Mouse (Mus musculus) embryo, embryonic 11 days (tissue): ENCODE data around the gene Tgfbr3l.

Experiments used
- DNase-seq: peaks from one replicate; pipeline ENCODE4 v3.0.0-alpha.2; 2015

Tgfbr3l gene

GRCm38 (mm10) chr8:4247951-4248540 lies at the start of gene Tgfbr3l:
TSS of gene Tgfbr3l (plus strand) at chr8:4248214.
- DNase-seq = no peak

GRCm38 (mm10) chr8:4201321-4201720 lies 46.7 kb upstream of the Tgfbr3l start:
- no peak for DNase-seq

DNA sequence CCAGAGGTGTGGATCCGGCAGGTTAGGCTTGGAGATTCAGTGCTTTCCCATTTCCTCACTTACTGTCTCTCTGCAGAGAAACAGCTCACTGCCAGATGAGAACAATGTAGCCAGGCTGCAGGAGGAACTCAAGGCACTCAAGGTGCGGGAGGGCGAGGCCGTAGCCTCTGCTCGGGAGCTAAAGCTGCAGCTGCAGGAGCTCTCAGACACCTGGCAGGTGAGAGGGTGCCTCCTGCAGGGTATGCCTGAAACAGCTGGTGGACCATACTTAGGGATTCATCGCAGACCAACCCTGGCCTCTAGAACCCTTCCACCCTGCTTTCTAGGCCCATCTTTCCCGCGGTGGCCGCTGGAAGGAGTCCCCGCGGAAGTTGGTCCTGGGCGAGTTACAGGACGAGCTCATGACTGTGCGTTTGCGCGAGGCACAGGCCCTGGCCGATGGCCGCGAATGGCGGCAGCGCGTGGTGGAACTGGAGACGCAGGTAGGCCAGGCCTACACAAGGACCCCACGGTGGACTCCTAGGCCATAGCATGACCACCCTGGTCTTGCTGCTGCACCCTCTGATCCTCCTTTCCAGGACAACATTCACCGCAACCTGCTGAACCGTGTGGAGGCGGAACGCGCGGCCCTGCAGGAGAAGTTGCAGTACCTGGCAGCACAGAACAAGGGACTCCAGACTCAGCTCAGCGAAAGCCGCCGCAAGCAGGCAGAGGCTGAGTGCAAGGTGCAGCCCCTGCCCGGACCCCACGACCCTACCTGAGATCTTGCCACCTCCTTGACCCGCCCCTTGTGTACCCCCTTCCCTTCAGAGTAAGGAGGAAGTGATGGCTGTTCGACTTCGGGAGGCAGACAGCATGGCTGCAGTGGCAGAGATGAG lies 42.5 kb upstream of the Tgfbr3l start:
- peak; percentile 18 for DNase-seq

DNA sequence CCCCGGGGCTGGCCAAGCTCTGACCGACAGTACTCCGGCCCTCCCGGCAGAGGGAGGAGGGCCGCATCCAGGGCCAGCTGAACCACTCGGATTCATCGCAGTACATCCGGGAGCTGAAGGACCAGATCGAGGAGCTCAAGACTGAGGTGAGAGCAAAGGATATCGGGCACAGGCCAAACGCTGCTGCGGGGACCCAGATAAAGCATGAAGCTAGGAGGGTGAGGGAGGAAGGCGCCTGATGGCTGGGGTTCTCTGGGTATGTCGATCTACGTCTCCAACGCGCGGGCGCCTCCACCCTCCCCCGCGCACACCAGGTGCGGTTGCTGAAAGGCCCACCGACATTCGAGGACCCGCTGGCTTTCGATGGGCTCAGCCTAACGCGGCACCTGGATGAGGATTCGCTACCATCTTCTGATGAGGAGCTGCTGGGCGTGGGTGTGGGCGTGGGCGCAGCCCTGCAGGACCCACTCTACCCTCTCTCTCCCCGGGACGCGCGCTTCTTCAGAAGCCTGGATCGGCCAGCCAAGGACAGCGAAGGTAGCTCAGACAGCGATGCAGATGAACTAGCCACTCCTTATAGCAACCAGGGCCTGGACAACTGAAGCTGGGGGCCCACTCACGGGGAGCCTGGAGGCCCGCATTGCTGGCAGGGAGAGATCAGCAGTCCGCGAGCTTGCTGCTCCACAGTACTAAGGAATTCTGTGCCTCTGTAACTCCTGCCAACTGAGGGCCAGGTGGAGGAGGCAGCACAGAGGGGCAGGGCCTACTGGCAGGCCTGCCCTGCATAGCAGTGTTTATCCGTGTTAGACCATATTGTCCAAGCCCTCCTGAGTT lies 41.6 kb upstream of the Tgfbr3l start:
- peak; percentile 29 for DNase-seq

- DNase-seq = no peak
These were observed 41.0 kb upstream of the Tgfbr3l start for GRCm38 (mm10) chr8:4207016-4207350.

GRCm38 (mm10) chr8:4211097-4211496 lies 36.9 kb upstream of the Tgfbr3l start:
- no peak for DNase-seq

DNA sequence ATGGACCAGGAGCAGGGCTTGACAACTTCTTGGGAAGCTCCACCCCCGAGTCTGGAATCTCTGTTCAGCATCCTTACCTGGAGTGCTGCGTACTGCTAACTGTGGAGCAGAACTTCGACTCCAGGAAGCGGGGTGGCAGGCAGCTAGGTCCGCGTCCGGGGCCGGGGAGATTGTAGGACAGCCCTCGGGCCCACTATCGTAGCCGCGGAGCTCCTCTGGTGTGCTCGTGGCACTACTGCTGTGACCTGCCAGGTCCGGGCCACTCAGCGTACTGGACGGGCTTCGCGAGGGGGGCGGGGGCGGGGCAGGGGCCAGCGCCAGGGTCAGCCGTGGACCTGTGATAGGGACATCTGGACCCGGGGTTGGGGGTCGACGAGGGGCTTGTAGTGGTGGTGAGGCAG lies 35.2 kb upstream of the Tgfbr3l start:
- DNase-seq = peak; percentile 39

GRCm38 (mm10) chr8:4213210-4214005 lies 34.6 kb upstream of the Tgfbr3l start:
- peak; percentile 63 for DNase-seq

DNA sequence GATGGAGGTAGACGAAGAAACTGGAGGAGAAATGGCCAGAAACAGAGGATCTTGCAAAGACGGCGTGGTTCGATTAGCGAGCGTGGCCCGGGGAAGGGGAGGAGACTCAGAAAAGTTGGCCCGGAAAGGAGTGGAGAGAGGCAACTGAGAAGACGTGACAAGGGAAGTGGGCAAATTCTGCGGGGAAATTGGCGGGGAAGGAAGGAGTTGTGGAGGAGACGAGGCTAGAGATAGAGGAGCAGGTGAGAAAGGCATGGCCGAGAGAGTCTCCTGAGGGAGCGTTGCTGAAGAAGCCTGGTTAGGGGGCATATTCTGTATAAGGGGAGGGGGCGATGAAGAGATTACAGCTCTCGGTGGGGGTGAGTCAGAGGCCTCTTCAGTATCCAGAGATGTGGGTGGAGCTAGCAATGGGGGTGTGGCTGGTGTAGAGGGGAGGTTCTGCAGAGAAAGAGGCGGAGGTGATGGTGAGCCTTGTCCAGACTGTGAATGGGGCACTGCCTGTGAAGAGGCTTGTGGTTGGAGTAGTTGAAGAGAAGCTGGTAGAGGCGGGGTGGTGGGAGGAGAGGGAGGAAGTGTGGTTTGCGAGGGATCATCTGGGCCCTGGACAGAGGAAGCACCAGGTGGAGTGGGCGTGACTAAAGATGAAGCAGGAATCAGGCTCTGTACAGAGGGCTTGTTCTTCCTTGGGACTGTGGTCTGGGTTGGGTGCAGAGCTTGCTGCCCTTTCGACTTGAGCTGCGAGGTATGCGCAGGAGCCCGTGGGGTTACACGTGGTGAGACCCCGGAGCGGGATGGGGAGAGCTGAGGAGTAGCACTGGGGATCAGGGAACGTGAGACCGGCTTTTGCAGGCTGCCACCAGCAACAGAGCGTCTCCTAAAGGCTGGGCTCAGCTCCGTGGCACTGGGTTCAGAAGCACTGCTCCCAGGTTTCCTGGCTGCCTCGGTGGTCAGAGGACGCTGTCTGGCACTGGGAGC lies 33.7 kb upstream of the Tgfbr3l start:
- peak; percentile 68 for DNase-seq

GRCm38 (mm10) chr8:4216296-4216695 lies 31.7 kb upstream of the Tgfbr3l start:
- DNase-seq = peak; percentile 15

DNA sequence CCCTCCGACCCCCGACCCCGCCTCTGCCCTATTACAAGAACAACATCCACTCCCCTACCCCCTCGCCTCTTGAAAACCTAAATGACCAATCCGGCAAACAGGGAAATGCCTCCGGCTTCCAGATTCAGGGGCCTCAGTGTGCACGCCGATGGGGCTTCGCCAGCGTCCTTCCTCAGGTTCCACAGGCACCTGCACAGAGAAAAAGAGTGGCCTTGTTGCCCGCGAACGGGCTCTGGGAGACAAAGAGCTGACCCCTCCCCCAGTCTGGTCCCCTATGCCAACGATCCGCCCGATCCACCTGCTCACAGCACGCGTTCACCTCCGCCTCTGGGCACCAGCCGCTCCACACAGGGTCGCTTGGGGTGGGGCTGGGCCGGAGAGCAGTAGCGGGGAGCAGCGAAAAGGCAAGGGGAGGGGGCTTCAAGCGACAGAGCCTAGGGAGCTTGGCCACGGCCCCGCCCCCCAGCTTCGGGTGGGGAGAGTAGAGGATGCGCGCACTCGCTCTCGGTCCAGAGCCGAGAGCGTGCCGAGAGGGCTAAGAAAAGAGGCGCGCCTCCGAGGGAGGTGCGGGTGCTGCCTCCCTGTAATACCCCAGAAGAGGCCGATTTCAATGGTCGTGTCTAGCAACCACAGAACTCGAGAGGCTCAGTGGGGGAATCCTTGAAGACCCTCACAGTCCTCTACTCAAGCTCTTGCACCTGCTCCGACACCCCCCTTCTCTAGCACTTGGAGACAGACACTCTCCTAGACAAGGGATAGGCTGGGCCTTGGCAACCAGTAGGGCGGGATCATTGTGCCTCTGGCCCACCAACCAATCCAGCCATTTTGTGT lies 31.0 kb upstream of the Tgfbr3l start, which contains the start of gene Prr36:
Gene Prr36 (minus strand): TSS at position 669 of the 831 bp plus-strand sequence.
- peak; percentile 84 for DNase-seq

DNA sequence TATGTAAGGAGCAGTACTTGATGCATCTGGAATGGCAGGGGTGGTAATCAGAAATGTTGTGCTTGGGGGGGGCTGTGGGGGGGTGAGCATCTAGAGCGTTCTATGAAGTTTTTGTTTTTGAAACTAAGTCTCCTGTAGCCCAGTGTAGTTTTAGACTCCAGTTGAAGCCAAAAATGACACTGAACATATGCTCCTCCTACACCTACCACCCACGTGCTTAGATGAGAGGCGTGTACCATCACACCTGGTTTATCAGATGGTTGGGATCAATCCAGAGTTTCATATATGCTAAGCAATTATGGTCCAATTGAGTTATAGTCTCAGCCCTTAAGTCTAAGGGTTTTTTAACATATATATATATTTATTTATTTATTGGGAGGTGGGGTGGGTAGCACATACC lies 28.4 kb upstream of the Tgfbr3l start:
- no peak for DNase-seq

- no peak for DNase-seq
These were observed 26.0 kb upstream of the Tgfbr3l start for GRCm38 (mm10) chr8:4222059-4222458.

DNA sequence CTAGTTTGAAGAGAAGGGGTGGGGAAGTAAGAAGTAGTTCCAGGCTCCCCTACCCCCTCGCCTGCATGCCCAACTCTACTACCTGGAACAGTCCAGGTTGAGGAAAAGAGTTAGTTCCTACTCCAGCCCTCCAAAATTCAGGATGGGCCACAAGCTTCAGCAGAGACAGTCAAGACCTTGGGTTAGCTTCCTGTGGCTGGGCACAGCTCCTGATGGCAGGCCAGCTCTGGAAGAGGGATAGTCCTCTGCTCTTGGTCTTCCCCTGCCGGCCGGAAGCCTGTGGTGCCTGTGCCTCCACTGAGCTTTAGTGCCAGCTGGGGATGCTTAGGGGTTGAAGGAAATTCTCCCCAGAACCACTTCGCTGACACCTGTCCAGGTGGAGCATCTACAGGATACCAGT lies 21.7 kb upstream of the Tgfbr3l start:
- peak; percentile 8 for DNase-seq

- DNase-seq = peak; percentile 9
These were observed 21.2 kb upstream of the Tgfbr3l start, which contains the start of gene Lrrc8e for GRCm38 (mm10) chr8:4226739-4227347. TSS of gene Lrrc8e (plus strand) at chr8:4226827.

GRCm38 (mm10) chr8:4227919-4228318 lies 20.1 kb upstream of the Tgfbr3l start:
- DNase-seq = no peak

GRCm38 (mm10) chr8:4229784-4230183 lies 18.2 kb upstream of the Tgfbr3l start:
- no peak for DNase-seq

DNA sequence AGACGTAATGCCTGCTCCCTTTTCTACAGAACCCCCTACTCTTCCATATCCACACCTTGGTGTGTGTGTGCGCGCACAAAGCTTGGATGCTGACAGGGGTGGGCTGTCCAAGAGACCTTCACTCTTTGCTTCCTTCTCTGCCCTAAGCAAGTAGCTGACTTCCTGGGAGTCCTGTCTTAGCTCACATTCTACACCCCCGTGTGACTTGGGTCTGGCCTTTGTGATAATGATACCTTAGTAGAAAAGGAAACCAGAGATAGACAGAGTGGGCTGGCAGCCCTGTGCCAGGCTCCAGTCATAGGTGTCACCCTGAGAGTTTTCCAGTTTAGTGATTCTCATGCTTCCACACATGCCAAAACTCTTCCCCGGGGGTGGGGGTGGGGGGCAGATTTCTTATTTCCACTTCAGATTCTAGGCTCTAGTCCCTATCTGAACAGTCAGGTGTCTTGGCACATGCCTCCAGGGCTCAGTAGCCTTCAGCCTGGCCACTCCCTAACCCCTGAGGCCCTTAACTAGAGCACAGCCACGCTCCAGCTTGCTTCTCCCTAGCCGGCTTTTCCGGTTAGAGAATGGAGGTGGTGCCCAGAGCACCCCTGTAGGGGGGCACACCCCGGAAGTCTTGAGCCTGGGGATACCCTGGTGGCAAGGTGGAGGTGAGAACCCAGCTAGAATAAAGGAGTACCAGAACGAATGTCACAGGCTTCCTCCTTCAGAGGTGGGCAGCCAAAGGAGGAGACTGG lies 17.2 kb upstream of the Tgfbr3l start:
- DNase-seq = no peak

DNA sequence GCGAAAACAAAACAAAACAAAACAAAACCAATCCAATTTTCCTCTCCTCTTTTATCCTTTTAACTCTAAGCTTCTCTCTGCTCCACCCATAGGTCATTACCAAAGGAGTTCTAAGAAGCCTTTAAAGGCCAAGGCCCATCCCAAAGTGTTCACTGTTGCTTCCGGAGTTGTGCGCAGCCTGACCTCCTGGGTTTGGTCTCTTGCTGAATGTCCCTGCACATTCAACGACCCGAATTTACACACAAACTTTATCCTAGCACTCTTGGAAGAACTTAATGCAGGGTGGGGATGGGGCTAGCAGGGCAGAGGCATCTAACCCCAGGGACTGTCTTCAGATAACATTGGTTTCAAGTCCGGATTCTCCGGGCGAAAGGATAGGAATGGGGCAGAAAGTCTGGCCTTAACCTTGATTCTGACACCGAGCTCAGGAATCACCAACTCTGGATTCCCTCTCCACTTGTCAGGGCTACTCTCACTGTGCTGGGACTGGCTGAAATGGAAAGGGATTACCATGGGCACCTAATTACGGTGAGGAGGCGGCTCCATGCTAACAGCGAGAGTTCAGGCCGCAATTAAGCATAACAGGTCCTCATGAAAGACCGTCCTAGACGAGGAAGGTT lies 10.1 kb upstream of the Tgfbr3l start:
- no peak for DNase-seq
